Mouse (Mus musculus) liver (tissue): ENCODE results near the gene Nek6.
A peak's percentile ranks its signal among the peaks of the same experiment; 100 is the strongest.

Source experiments
- DNase-seq: peaks from one replicate; pipeline ENCODE4 v3.0.0-alpha.2; 2020; ENCODE audit warnings: mixed read lengths

Nek6 gene

GRCm38 (mm10) chr2:38511487-38512307 lies at the start of gene Nek6:
Nek6 (plus strand) TSS chr2:38511643.
- peak; percentile 59 for DNase-seq

GRCm38 (mm10) chr2:38462323-38462722 lies 49.1 kb upstream of the Nek6 start:
- no peak for DNase-seq

GRCm38 (mm10) chr2:38468845-38469244 lies 42.6 kb upstream of the Nek6 start:
- no peak for DNase-seq

GRCm38 (mm10) chr2:38471745-38472144 lies 39.7 kb upstream of the Nek6 start:
- DNase-seq: peak; percentile 19

GRCm38 (mm10) chr2:38472829-38473228 lies 38.6 kb upstream of the Nek6 start:
- no peak for DNase-seq

GRCm38 (mm10) chr2:38476871-38477496 lies 34.5 kb upstream of the Nek6 start:
- no peak for DNase-seq

GRCm38 (mm10) chr2:38477497-38477873 lies 34.0 kb upstream of the Nek6 start:
- DNase-seq: no peak

GRCm38 (mm10) chr2:38478683-38479082 lies 32.8 kb upstream of the Nek6 start:
- no peak for DNase-seq

GRCm38 (mm10) chr2:38479541-38479940 lies 31.9 kb upstream of the Nek6 start:
- no peak for DNase-seq

GRCm38 (mm10) chr2:38481166-38481778 lies 30.2 kb upstream of the Nek6 start:
- DNase-seq: peak; percentile 37

- no peak for DNase-seq
Measured at GRCm38 (mm10) chr2:38482122-38482521, 29.3 kb upstream of the Nek6 start.

- no peak for DNase-seq
Measured at GRCm38 (mm10) chr2:38483058-38483704, 28.3 kb upstream of the Nek6 start.

- DNase-seq: no peak
Measured at GRCm38 (mm10) chr2:38484556-38484955, 26.9 kb upstream of the Nek6 start.

GRCm38 (mm10) chr2:38485409-38485808 lies 26.0 kb upstream of the Nek6 start:
- DNase-seq: no peak

GRCm38 (mm10) chr2:38485957-38486931 lies 25.2 kb upstream of the Nek6 start:
- DNase-seq: peak; percentile 72

- no peak for DNase-seq
Measured at GRCm38 (mm10) chr2:38497594-38497993, 13.8 kb upstream of the Nek6 start.

- no peak for DNase-seq
Measured at GRCm38 (mm10) chr2:38501606-38502005, 9.8 kb upstream of the Nek6 start.

- no peak for DNase-seq
Measured at GRCm38 (mm10) chr2:38502123-38502522, 9.3 kb upstream of the Nek6 start.

- DNase-seq: no peak
Measured at GRCm38 (mm10) chr2:38502747-38503146, 8.7 kb upstream of the Nek6 start.

GRCm38 (mm10) chr2:38504311-38504710 lies 7.1 kb upstream of the Nek6 start:
- no peak for DNase-seq

GRCm38 (mm10) chr2:38507181-38507580 lies 4.3 kb upstream of the Nek6 start:
- DNase-seq: peak; percentile 38
